Mouse (Mus musculus) frontal cortex, postnatal 25 days (tissue): ENCODE data around the gene Gm28048.

ENCODE experiments used
- DNase-seq, 2 experiments: peaks; one replicate each; pipeline ENCODE4 v3.0.0; 2022; ENCODE audit warnings: low spot score in 2 of 2

The Gm28048 gene

GRCm38 (mm10) chr11:22844754-22845718, 136.9 kb downstream of the Gm28048 start:
- no peak for DNase-seq

- no peak for DNase-seq
These were observed 142.4 kb downstream of the Gm28048 start for GRCm38 (mm10) chr11:22839456-22839855.

DNA sequence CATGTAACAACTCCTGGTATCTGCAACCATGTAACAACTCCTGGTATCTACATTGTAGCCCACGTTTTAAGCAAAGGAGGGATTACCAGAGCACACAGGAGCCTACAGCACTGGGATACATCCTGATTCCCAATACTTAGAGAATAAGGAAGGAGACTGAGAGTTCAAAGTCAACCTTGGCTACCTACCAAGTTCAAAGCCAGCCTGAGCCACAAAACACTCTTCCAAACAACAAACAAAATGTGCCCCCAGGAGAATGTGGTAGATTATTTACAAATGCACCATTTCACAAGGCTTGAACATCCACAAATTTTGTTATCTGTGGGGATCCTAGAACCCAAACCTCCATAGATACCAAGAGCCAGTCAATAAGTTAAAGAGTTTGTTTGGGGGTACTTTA, 143.5 kb downstream of the Gm28048 start:
- no peak for DNase-seq

GRCm38 (mm10) chr11:22836269-22836668, 145.6 kb downstream of the Gm28048 start:
- no peak for DNase-seq

GRCm38 (mm10) chr11:22832600-22832999, 149.3 kb downstream of the Gm28048 start:
- DNase-seq = no peak

- no peak for DNase-seq
These were observed 150.0 kb downstream of the Gm28048 start for GRCm38 (mm10) chr11:22831916-22832315.

DNA sequence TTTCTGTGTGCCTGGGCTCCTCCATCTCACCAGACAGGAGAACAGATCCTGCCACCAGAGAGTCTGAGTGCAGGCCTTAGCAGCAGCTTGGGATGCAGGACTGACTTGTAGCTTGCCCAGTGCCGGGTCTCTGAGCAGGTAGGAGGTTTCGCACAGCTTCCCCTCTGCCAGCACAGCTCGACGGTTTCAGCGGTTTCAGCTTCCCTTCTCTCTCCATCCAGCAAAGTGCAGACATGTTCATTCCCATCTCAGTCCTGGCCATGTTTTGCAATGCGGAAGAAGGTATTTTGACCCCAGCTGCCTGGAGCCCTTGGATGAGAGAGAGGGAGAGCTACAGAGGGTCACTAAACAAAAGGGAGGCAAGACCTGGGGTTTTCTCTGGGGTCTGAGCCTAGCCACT, 151.2 kb downstream of the Gm28048 start:
- no peak for DNase-seq

- no peak for DNase-seq
These were observed 151.7 kb downstream of the Gm28048 start for GRCm38 (mm10) chr11:22830179-22830611.

DNA sequence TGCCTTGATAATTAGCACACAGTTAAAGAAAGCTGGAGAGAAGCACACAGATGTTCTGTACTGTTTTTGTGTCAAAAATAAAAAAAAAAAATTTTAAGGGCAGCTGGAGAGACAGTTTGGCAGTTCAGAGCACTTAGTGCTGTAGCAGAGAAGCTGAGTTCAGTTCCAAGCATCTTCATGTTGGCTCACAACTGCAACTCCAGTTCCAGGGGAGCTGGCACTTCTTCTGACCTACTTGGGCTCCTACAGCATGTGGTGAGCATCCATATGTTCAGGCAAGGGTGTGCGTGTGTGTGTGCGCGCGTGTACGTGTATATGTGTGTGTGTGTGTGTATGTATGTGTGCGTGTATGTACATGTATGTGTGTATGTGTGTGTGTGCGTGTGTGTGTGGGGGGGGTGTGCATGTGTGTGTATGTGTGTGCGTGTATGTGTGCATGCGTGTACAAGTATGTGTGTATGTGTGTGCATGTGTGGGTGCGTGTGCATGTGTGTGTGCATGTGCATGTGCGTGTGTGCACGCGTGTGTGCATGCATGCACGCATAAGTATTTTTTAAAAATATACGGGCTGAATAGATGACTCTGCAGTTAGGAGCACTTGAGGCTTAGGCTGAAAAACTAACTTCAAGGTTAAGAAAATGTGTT, 152.8 kb downstream of the Gm28048 start:
- DNase-seq = no peak

- DNase-seq = no peak
These were observed 154.3 kb downstream of the Gm28048 start for GRCm38 (mm10) chr11:22827514-22828080.

DNA sequence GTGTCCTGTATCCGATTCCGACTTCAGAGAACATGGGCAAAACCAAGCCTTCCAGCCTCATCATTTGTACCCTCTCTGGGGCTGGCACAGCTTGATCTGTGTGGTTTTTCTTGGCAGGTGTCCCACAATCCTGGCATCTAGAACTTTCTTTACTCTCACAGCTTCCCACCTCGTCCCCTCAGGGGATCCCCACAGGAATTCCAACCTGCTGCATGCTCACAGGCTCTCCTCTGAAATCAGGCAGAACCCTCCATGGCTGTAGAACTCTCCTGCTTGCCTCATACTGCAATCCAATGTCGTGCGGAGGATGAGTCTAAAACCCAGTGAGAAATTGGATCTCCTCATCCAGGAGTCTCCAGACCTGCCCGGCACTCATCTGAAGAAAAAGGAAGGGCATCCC, 155.2 kb downstream of the Gm28048 start:
- no peak for DNase-seq

- DNase-seq = no peak
These were observed 155.8 kb downstream of the Gm28048 start for GRCm38 (mm10) chr11:22826051-22826450.

DNA sequence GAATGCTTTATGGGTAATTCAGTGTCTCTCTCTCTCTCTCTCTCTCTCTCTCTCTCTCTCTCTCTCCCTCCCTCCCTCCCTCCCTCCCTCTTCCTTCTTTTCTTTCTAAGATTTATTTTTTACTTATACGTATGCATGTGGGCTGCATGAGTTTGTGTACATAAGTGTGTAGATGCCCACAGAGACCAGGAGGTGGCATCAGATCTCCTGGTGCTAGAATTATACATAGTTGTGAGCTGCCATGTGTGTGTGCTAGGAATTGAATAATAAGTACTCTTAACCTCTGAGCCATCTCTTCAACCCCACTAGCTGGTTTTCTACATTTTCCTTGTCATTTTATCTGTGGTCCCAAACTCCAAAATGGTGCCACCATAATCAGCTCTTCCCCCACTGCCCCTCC, 156.3 kb downstream of the Gm28048 start:
- no peak for DNase-seq

DNA sequence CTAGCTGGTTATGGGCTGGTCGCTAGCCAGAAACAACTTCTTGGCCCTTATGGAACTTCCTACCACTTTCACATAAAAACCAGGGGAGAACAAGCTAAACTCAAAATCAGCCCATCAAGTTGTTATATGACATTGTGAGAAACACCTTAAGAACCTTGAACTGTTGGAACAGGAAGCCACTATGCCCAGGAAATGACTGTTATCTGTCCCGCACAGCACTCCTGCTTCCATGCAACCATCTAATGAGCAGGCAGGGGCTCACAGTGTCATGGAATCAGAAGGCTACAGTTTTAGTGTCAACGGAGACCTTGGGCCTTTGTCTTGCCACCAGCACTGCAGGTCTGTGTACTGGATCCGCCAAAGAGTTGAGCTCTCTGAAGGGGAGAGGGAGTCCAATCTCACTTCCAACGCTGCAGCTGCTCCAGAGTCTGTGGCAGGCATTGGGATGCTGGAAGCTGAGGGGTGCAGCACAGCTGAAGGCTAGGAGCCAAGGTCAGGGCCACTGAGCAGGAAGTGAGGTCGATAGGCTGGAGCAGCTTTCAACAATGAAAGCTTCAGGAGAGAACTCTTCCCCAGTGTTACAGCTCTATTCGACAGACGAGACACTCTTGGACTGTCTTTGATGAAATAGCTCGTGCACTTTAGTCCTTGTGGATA, 157.7 kb downstream of the Gm28048 start:
- no peak for DNase-seq

DNA sequence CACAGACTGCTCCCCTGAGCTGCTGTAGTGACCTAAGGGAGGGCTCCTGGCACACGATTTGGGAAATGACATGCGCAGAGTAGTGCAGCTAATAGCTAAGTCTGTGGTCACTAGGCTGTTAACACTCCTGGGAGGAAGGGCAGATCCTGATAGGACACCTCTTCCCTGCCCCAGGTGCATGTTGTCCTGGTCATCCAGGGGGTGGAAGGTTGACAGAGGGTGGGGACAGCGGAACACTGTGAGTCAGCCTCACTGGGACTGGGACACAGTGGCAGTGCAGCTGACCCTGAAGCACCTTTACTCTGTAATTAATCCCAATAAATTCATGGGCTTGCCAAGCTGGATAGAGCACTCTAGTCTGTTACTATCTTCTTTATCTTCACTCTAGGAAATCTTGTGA, 160.6 kb downstream of the Gm28048 start:
- DNase-seq = no peak

DNA sequence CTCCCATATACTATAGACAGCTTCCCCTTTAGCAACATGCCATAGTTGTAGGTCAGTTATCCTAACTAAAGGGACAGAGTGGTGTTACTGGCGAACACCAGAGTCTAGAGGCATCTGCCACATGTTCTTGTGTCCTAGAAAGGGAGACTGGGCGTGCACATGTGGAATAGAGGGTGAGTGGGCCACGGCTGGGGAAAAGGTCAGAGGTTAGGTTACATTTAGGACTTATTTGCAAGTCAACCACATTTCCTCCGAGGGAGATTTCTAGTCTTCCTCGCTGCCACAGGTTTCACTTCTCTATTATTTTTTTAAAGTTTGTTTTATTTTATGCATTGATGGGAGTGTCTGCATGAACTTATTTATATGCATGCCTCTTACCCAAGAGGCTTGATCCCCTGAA, 163.5 kb downstream of the Gm28048 start:
- DNase-seq = no peak

GRCm38 (mm10) chr11:22815877-22816276, 166.0 kb downstream of the Gm28048 start:
- DNase-seq = no peak

DNA sequence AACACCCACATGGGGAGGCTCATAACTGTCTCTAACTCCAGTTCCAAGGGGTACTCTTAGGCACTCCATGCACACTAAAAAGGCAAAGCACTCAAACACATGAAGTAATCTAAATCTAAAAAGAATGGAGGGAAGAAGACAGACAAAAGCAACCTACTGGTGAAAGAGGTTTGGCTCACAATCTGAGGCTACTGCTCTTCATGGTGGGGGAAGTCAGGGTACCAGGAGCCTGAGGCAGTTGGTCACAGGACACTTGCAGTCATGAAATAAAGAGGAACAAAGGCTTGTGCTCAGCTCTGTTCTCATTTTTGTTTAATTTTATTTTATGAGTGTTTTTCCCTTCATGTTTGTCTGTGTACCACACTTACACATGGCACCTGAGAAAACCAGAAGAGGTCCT, 166.7 kb downstream of the Gm28048 start:
- no peak for DNase-seq

GRCm38 (mm10) chr11:22813921-22814704, 167.8 kb downstream of the Gm28048 start:
- no peak for DNase-seq

GRCm38 (mm10) chr11:22813427-22813826, 168.5 kb downstream of the Gm28048 start:
- DNase-seq = no peak

- DNase-seq = no peak
These were observed 170.5 kb downstream of the Gm28048 start for GRCm38 (mm10) chr11:22811413-22811812.
